Mouse (Mus musculus) gastrocnemius, postnatal 36 days (tissue): ENCODE results near the gene Cdr2l. TPM values are rescaled to one million over a fixed set of nuclear protein-coding genes. Genes with fewer than 3 reads are reported as not detected.

Experiments
- DNase-seq, 2 experiments: peaks; one replicate each; pipeline ENCODE4 v3.0.0; 2022
- intact Hi-C: fragments of 180-260 bp; cut with DNase I; formaldehyde crosslinking; loops from one replicate; pipeline ENCODE4 v1.15.1; 2025
- total RNA-seq, 2 experiments: library from RNA; stranded (reverse); gene quantifications; 2 replicates each; pipeline ENCODE4 v1.2.3; 2021

The Cdr2l gene
- total RNA-seq, 2 experiments from 2014 or later = 2.1 to 2.6 TPM

DNA sequence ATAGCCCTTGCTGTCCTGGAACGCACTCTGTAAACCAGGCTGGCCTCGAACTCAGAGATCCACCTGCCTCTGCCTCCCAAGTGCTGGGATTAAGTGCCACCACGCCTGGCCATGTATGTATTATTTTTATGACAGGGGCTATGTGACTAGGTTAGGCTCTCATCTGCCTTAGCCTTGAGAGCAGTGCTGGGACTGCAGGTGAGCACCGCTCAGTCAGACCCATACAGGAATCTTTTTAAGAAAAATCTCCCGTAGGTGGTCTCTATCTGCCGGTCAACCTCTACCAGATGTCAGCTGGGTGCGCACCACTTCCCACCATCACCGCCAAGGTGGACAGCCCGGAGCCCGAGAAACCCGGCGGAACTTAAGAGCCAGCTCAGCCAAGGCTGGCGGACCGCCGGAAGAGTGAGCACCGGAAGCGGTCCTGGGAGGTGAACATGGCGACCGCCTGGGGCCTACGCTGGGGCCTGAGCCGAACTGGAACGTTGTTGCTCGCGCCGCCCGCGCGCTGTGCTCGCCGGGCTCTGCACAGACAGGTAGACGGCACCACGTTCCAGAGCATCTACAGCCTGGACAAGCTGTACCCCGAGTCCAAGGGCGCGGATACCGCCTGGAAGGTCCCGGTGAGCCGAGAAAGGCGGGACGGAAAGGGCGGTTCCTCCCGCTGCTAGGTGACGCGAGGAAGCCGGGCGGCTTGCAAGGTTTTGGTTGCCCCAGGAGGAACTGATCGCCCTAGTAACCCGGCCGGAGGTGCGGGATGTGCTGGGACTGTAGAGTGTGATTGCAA is 21.8 kb downstream of the Cdr2l start, which contains the start of gene Mrpl58:
TSS of gene Mrpl58 (plus strand) at position 415 of the 787 bp plus-strand sequence.
- peak; percentile 81 to 91 for DNase-seq

DNA sequence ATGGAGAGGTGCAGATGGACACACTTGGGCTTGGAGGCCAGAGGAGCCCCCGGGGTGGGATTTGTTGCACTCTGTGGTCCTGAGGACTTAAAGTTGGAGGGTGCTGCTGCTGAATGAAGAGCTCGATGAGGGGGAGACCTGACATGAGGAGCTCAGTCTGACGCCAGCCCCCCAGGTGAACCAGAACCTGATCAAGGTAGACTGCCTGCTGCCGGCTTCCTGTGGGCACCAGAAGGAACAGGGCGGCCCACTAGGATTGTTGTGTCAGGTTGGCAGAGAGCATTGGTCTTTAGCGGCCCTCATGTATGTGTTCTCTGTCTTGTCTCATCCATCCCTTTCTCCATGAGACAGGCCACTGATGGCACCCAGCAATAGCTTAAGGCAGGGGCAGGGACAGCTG is 24.0 kb downstream of the Cdr2l start:
- intact Hi-C loops = no loop called here
- DNase-seq = no peak

More for the DNA sequence above, 21.8 kb downstream of the Cdr2l start, which contains the start of gene Mrpl58:
- intact Hi-C loops = no loop called here

DNA sequence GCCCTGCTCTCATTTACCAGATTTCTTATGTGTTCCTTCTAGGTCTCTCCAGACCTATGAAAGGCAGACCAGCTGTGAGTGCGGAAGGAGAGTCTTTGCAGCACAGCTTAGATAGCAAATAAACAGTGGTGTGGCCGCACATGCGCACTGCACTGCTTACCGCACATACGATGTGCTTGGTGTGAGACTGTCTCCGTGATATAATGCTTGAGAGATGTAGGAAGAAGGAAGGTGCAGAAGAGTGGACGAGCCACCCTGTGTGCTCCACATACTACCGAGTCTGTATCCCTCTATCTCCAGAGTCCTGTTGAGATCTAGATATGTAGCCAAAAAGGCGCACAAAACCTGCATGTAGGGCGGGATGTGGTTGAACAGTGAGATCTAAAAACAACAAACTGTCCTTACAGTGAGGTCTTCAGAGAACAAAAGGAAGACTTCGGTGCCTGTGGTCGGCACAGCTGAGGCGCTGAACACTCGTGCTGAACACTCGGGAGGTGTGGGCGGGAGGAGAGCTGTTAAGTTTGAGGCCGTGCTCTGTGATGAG is 25.2 kb downstream of the Cdr2l start:
- intact Hi-C loops = no loop called here
- DNase-seq = no peak

- DNase-seq = no peak
- intact Hi-C loops = no loop called here
Measured at GRCm38 (mm10) chr11:115408266-115408920, 26.7 kb downstream of the Cdr2l start.

DNA sequence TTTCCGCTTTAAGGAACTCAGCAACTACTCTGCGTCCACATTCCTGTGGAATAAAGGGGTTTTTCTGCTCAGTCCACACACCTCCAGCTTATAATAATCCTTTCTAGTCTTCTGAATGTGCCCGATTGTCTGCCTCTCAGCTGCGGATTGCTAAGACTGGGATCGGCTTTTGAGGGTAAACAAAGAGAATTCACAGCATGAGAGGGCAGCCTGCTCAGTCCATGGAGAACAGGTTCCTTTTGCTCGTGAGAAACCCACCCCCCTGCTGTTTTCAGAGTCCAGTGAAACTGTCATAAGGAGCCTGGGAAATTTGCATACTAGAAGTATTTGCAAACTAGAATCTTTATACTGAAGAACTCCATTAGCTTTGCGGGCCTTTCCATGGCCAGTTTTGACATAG is 27.8 kb downstream of the Cdr2l start:
- intact Hi-C loops = no loop called here
- no peak for DNase-seq

DNA sequence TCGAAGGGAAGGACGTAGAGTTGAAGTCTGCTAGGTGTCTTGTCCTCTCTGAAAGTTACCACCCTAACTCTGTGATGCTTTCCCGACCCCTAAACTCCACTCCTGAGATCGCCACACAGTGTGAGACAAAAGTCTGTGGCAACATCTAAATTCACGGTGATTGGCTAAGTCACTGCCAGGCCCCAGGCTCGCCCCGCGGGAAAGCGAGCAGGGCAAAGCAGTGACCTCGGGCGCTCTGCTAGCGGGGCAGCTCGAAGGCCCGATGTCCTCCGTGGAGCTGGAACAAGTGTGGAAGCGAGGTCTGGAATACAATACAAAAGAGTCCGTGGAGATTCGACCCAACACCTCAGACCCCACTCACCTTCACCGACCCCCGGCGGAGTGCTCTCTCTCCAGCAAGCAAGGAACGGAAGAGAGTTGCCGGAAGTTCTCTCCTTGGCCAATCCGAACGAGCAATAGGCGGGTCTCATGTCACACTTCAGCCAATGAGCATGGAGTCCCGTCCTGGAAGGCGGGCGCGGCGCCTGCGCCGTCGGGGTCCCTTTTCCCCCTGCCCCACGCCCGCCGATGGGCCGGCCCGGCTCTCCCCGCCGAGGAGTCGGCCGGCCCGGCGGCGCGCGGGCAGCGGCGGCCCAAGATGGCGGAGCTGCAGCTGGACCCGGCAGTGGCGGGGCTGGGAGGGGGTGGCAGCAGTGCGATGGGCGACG is 38.0 kb downstream of the Cdr2l start, which contains the start of the genes Atp5h and Kctd2:
TSS of gene Atp5h (minus strand) at position 432 of the 707 bp plus-strand sequence.
TSS of gene Kctd2 (plus strand) at position 598 of the 707 bp plus-strand sequence.
- intact Hi-C loops = no loop called here
- peak; percentile 89 to 92 for DNase-seq

DNA sequence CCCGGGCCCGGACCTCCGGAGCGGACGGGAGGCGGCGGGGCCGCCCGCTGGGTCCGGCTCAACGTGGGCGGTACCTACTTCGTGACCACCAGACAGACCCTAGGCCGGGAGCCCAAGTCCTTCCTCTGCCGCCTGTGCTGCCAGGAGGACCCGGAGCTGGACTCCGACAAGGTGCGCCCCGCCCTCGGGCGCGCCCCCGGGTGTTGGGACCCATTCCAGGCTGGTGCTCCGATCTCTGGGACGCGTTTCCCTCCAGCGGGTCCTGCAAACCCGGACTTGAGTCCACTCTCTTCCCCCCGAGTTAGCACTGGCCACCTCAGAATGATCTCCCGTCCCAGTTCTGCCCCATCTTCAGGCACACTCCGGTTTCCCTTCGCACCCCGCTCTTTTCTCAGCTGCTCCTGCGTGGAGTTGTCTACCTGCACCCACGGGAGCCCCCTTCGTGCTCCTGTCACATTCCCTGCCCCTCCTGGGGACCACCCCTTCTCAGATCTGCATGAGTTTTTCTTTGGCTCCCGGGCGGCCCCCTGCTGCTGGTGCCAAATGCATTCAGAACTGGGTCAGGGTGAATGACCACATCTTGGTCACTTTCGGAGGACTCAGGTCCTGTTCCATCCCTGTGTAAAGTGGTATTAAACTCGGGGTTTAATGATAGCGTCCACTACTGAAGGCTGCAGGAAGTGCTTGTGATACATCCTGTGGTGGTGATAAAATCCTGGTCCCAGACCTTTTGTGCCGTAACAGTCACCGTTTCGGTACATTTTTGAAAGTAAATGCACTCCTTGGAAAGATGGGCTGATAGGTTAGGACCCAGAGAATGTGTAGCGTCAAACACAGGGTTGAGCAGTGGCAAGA is 38.8 kb downstream of the Cdr2l start:
- DNase-seq = peak; percentile 45 to 56
- intact Hi-C loops = no loop called here

DNA sequence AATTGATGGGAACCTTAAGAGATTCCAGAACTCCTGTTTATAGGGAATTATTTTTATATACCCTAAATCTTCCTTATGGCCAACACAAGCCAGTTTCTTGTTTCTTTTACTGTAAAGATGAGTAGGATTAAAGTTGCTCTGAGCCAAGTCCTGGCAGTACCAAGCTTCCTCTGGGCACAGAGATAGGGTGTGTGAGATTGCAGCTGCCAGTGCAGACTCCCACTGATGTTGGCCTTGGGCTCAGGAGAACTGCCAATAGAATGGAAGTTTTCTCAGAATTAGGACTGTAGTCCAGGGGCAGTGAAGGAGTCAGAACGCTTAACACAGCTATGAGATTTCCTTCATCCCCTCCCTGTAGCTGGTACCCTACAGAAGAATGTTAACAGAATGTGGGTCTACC is 39.6 kb downstream of the Cdr2l start:
- intact Hi-C loops = no loop called here

GRCm38 (mm10) chr11:115421972-115422371 is 40.3 kb downstream of the Cdr2l start:
- no peak for DNase-seq
- intact Hi-C loops = no loop called here

More for the DNA sequence above, 39.6 kb downstream of the Cdr2l start:
- DNase-seq = no peak

GRCm38 (mm10) chr11:115423091-115423490 is 41.4 kb downstream of the Cdr2l start:
- no peak for DNase-seq
- intact Hi-C loops = no loop called here

GRCm38 (mm10) chr11:115424666-115425065 is 43.0 kb downstream of the Cdr2l start:
- intact Hi-C loops = no loop called here
- DNase-seq = no peak

DNA sequence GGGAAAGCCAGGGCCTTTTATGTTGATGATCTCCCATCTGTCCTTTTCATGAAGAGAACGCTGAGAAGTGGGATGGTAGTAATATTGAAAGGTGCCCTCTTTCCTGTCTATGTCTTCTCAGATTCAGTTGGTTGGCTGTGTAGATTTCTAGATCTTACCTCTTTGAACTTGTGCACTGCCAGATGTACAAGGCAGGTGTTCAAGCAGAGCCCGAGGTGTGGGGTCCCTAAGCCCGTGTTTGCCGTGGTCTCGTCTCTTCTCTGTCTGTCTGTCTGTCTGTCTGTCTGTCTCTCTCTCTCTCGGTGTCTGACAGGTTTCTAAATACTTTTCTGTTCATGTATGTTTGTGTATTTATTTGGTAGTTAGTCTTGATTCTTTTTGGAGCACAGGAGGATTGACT is 44.0 kb downstream of the Cdr2l start:
- intact Hi-C loops = no loop called here
- DNase-seq = no peak

GRCm38 (mm10) chr11:115427482-115428331 is 46.0 kb downstream of the Cdr2l start:
- DNase-seq = peak in 1 of 2 experiments; percentile 53
- intact Hi-C loops = loop anchor here (1.0 kb wide), 1 partner anchor 47 kb away; no protein-coding TSS in a partner anchor

GRCm38 (mm10) chr11:115429307-115429706 is 47.6 kb downstream of the Cdr2l start:
- intact Hi-C loops = no loop called here
- no peak for DNase-seq

DNA sequence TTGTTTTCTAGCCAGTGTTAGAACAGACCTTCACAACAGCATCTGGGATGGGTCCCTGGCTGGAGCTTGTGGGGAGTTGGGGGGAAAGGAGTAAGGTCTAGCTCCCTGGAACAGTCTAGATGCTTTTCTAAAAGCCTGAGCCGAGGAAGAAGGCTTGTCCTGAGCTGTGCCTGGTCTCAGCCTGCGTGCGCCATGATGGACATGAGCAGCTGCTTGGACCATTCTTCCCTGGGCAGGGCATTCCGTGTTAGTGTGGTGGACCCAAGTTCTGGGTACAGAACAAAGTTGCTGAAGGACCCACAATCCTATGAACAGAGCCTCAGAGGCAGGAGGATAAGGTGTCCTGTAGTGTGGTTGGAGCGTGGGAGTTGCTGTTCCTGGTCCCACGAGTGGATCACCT is 48.8 kb downstream of the Cdr2l start:
- DNase-seq = no peak
- intact Hi-C loops = no loop called here

- intact Hi-C loops = no loop called here
- no peak for DNase-seq
Measured at GRCm38 (mm10) chr11:115432814-115433213, 51.1 kb downstream of the Cdr2l start.

- DNase-seq = no peak
- intact Hi-C loops = no loop called here
Measured at GRCm38 (mm10) chr11:115433342-115433741, 51.6 kb downstream of the Cdr2l start.

- intact Hi-C loops = no loop called here
- no peak for DNase-seq
Measured at GRCm38 (mm10) chr11:115435596-115436337, 54.1 kb downstream of the Cdr2l start.
